In the genomic region with DNA sequence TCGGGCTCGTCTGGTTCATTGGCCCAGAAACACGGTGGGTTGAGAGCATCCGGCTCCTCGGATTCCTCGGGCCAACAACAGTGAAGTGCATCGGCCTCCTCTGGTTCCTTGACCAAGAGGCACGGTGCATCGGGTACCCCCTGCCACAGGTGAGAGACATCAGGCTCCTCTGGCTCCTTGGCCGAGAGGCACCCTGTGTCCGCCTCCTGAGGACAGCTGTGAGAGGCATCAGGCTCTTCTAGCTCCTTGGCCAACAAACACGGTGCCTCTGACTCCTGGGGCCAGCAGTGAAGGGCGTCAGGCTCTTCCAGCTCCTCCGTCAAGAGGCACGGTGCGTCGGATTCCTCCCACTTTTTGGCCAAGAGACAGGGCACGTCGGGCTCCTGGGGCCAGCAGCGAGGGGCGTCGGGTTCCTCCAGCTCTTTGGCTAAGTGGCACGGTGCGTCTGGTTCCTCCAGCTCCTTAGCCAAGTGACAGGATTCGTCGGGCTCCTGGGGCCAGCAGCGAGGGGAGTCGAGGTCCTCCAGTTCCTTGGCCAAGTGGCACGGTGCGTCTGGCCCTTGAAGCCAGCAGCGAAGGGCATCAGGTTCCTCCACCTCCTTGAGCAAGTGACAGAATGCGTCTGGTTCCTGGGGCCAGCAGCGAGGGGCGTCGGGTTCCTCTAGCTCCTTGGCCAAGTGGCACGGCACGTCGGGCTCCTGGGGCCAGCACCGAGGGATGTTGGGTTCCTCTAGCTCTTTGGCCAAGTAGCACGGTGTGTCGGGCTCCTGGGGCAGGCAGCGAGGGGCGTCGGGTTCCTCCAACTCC, we compare ENCODE assay signal across 8 mouse cellular contexts. TPM values are rescaled to one million over a fixed set of nuclear protein-coding genes. Genes with fewer than 3 reads are reported as not detected.
DNase-seq lines count a peak whose midpoint lies in the region; ATAC-seq and TF ChIP-seq lines count a peak whose summit lies in the region.

No protein-coding gene starts in this region.

- H3K9me3 ChIP-seq in kidney, embryonic 14.5 days (ENCODE audit: control insufficient read depth, low read length): no peaks in the 10 kb centered on the region
- no peaks in the 10 kb centered on the region for H3K9me3 ChIP-seq in forebrain, postnatal 0 days (ENCODE audit: low read length)
- no peaks in the 10 kb centered on the region for H3K9me3 ChIP-seq in hindbrain, embryonic 16.5 days (ENCODE audit: control insufficient read depth, low read length)
- H3K9me3 ChIP-seq in lung, postnatal 0 days (ENCODE audit: low read length): no peaks in the 10 kb centered on the region

- TF ChIP-seq EP300 in lung, postnatal 0 days (IDR thresholded peaks at IDR 0.05): no peak

- H3K9ac ChIP-seq in kidney, embryonic 14.5 days (ENCODE audit: low read depth, low read length): peak overlapping the region; percentile 85
- peak overlapping the region; percentile 96 for H3K9ac ChIP-seq in forebrain, postnatal 0 days
- peak overlapping the region; percentile 97 for H3K9ac ChIP-seq in hindbrain, embryonic 16.5 days (ENCODE audit: low read depth, low read length)
- H3K9ac ChIP-seq in lung, postnatal 0 days (replicated peaks; ENCODE audit: low read depth): peak overlapping the region; percentile 41

- no peaks in the 10 kb centered on the region for H3K27me3 ChIP-seq in kidney, embryonic 14.5 days (ENCODE audit: control insufficient read depth, insufficient read depth, low read length)
- H3K27me3 ChIP-seq in forebrain, postnatal 0 days (ENCODE audit: insufficient read depth, low read length): no peaks in the 10 kb centered on the region
- H3K27me3 ChIP-seq in hindbrain, embryonic 16.5 days (replicated peaks; ENCODE audit: control insufficient read depth, insufficient read depth, low read length): peaks cover 4% of the 10 kb centered on the region; the same call in 1 of the 2 replicates
- no peaks in the 10 kb centered on the region for H3K27me3 ChIP-seq in lung, postnatal 0 days (replicated peaks; ENCODE audit: insufficient read depth, low read length)
- H3K27me3 ChIP-seq in splenic B cell, adult 2 months (ENCODE audit: control insufficient read depth, insufficient read depth, low read length, poor library complexity, severe bottlenecking): no peaks in the 10 kb centered on the region

- peaks cover 34% of the 10 kb centered on the region for H3K4me1 ChIP-seq in kidney, embryonic 14.5 days (ENCODE audit: control insufficient read depth, insufficient read depth, low read length)
- peaks cover 20% of the 10 kb centered on the region for H3K4me1 ChIP-seq in brown adipose tissue, adult 24 weeks (ENCODE audit: control insufficient read depth, insufficient read depth, insufficient read length, low read length)
- H3K4me1 ChIP-seq in forebrain, postnatal 0 days (ENCODE audit: insufficient read depth): peaks cover 30% of the 10 kb centered on the region
- H3K4me1 ChIP-seq in hindbrain, embryonic 16.5 days (ENCODE audit: control insufficient read depth, insufficient read depth, low read depth, low read length): peaks cover 37% of the 10 kb centered on the region
- peaks cover 19% of the 10 kb centered on the region for H3K4me1 ChIP-seq in lung, postnatal 0 days (ENCODE audit: insufficient read depth, low read depth, low read length)

- H3K36me3 ChIP-seq in kidney, embryonic 14.5 days (ENCODE audit: control insufficient read depth, insufficient read depth, low read length): peaks cover 21% of the 10 kb centered on the region; the same call in 1 of the 2 replicates
- peaks cover 16% of the 10 kb centered on the region; the same call in 1 of the 2 replicates for H3K36me3 ChIP-seq in forebrain, postnatal 0 days (ENCODE audit: insufficient read depth)
- H3K36me3 ChIP-seq in hindbrain, embryonic 16.5 days (ENCODE audit: control insufficient read depth, insufficient read depth, low read length): no peaks in the 10 kb centered on the region
- H3K36me3 ChIP-seq in lung, postnatal 0 days (ENCODE audit: insufficient read depth, low read length): no peaks in the 10 kb centered on the region
- H3K36me3 ChIP-seq in splenic B cell, adult 2 months (ENCODE audit: control insufficient read depth, insufficient read depth, low read length, poor library complexity, severe bottlenecking): no peaks in the 10 kb centered on the region

- H3K27ac ChIP-seq in kidney, embryonic 14.5 days (ENCODE audit: low read depth, low read length): no peak overlapping the region
- H3K27ac ChIP-seq in brown adipose tissue, adult 24 weeks (replicated peaks; ENCODE audit: low read depth, low read length): no peak overlapping the region
- H3K27ac ChIP-seq in forebrain, postnatal 0 days (ENCODE audit: low read depth, low read length): peak overlapping the region; percentile 95
- H3K27ac ChIP-seq in hindbrain, embryonic 16.5 days (ENCODE audit: low read depth, low read length): peak overlapping the region; percentile 94
- peak overlapping the region; percentile 64 for H3K27ac ChIP-seq in lung, postnatal 0 days (ENCODE audit: low read length)

- WGBS in kidney, embryonic 14.5 days: 1% methylated on average over 44 of the region's 44 CpGs
- WGBS in forebrain, postnatal 0 days: 2% methylated on average over 44 of the region's 44 CpGs
- WGBS in hindbrain, embryonic 16.5 days: under 1% methylated on average over 42 of the region's 44 CpGs
- WGBS in lung, postnatal 0 days: under 1% methylated on average over 44 of the region's 44 CpGs

- no peak for DNase-seq in kidney, adult 11 months
- DNase-seq in forebrain, postnatal 0 days: peak; percentile 38
- peak; percentile 44 for DNase-seq in lung, postnatal 0 days (ENCODE audit: low spot score)
- DNase-seq in splenic B cell, adult 2 months (ENCODE audit: low read depth, low spot score): peak; percentile 14
- DNase-seq in layer of hippocampus, adult 9-11 months: no peak

- no peak for TF ChIP-seq CTCF in forebrain, postnatal 0 days (IDR thresholded peaks at IDR 0.05; ENCODE audit: low read depth)
- no peak for TF ChIP-seq CTCF in lung, postnatal 0 days (IDR thresholded peaks at IDR 0.05)

- peak overlapping the region; percentile 82 for H3K4me3 ChIP-seq in kidney, embryonic 14.5 days (ENCODE audit: low read length)
- H3K4me3 ChIP-seq in brown adipose tissue, adult 24 weeks (ENCODE audit: insufficient read depth, low read depth, low read length): peak overlapping the region; percentile 80
- peak overlapping the region; percentile 87 for H3K4me3 ChIP-seq in forebrain, postnatal 0 days (ENCODE audit: low read depth, low read length)
- H3K4me3 ChIP-seq in hindbrain, embryonic 16.5 days (ENCODE audit: low read length): peak overlapping the region; percentile 82
- H3K4me3 ChIP-seq in lung, postnatal 0 days (ENCODE audit: low read depth, low read length): peak overlapping the region; percentile 67

- peak; percentile 25; the same call in 1 of the 2 replicates for ATAC-seq in kidney, embryonic 14.5 days (ENCODE audit: low FRiP score, low TSS enrichment)
- no peak; the same call in 1 of the 2 replicates for ATAC-seq in forebrain, postnatal 0 days
- peak; percentile 17; the same call in 1 of the 2 replicates for ATAC-seq in hindbrain, embryonic 16.5 days
- peak; percentile 23 for ATAC-seq in lung, postnatal 0 days

- H3K4me2 ChIP-seq in kidney, embryonic 14.5 days (replicated peaks; ENCODE audit: low read depth, low read length): peak overlapping the region; percentile 97
- H3K4me2 ChIP-seq in forebrain, postnatal 0 days (ENCODE audit: low read depth): peak overlapping the region; percentile 99
- H3K4me2 ChIP-seq in hindbrain, embryonic 16.5 days (ENCODE audit: low read length): peak overlapping the region; percentile 97
- peak overlapping the region; percentile 92 for H3K4me2 ChIP-seq in lung, postnatal 0 days (replicated peaks; ENCODE audit: low read depth, low read length)

RNA-seq across cellular contexts. Expression of gene Rab11fip3, which starts 1.1 kb away (rescaled TPM):
- 15.0 and 24.2 TPM in 2 replicates for polyA plus RNA-seq in kidney, embryonic 14.5 days (2014; fragmentation: Nextera tagmentation; extraction: Ambion mirVana)
- 5.3 and 5.7 TPM in 2 replicates for polyA plus RNA-seq in brown adipose tissue, adult 24 weeks (2012; ENCODE audit: insufficient read depth, insufficient read length, missing spikeins)
- 21.5 and 30.0 TPM in 2 replicates for total RNA-seq in forebrain, postnatal 0 days (2014; rRNA removed)
- polyA plus RNA-seq in forebrain, postnatal 0 days (2015; fragmentation: Nextera tagmentation; extraction: Ambion mirVana): 11.6 and 15.4 TPM in 2 replicates
- polyA plus RNA-seq in hindbrain, embryonic 16.5 days (2015; fragmentation: Nextera tagmentation; extraction: Ambion mirVana): 12.8 and 23.0 TPM in 2 replicates
- polyA plus RNA-seq in lung, postnatal 0 days (2015; fragmentation: Nextera tagmentation; extraction: Ambion mirVana): 7.2 and 9.3 TPM in 2 replicates

RNA-seq across cellular contexts. Expression of gene Decr2, which starts 21.9 kb away (rescaled TPM):
- 24.6 and 35.1 TPM in 2 replicates for polyA plus RNA-seq in kidney, embryonic 14.5 days (2014; fragmentation: Nextera tagmentation; extraction: Ambion mirVana)
- polyA plus RNA-seq in brown adipose tissue, adult 24 weeks (2012; ENCODE audit: insufficient read depth, insufficient read length, missing spikeins): 48.4 and 53.1 TPM in 2 replicates
- total RNA-seq in forebrain, postnatal 0 days (2014; rRNA removed): 32.7 and 41.1 TPM in 2 replicates
- 29.5 and 35.3 TPM in 2 replicates for polyA plus RNA-seq in forebrain, postnatal 0 days (2015; fragmentation: Nextera tagmentation; extraction: Ambion mirVana)
- polyA plus RNA-seq in hindbrain, embryonic 16.5 days (2015; fragmentation: Nextera tagmentation; extraction: Ambion mirVana): 45.6 and 45.7 TPM in 2 replicates
- polyA plus RNA-seq in lung, postnatal 0 days (2015; fragmentation: Nextera tagmentation; extraction: Ambion mirVana): 18.7 and 23.8 TPM in 2 replicates

RNA-seq across cellular contexts. Expression of gene Nme4, which starts 27.2 kb away (rescaled TPM):
- polyA plus RNA-seq in kidney, embryonic 14.5 days (2014; fragmentation: Nextera tagmentation; extraction: Ambion mirVana): 107 and 146 TPM in 2 replicates
- polyA plus RNA-seq in brown adipose tissue, adult 24 weeks (2012; ENCODE audit: insufficient read depth, insufficient read length, missing spikeins): 1.9 and 5.5 TPM in 2 replicates
- total RNA-seq in forebrain, postnatal 0 days (2014; rRNA removed): 9.5 and 16.0 TPM in 2 replicates
- polyA plus RNA-seq in forebrain, postnatal 0 days (2015; fragmentation: Nextera tagmentation; extraction: Ambion mirVana): 11.4 and 12.9 TPM in 2 replicates
- polyA plus RNA-seq in hindbrain, embryonic 16.5 days (2015; fragmentation: Nextera tagmentation; extraction: Ambion mirVana): 22.9 and 23.2 TPM in 2 replicates
- 8.5 and 9.2 TPM in 2 replicates for polyA plus RNA-seq in lung, postnatal 0 days (2015; fragmentation: Nextera tagmentation; extraction: Ambion mirVana)

RNA-seq across cellular contexts. Expression of gene Tmem8, which starts 44.9 kb away (rescaled TPM):
- 2.5 and 2.6 TPM in 2 replicates for polyA plus RNA-seq in kidney, embryonic 14.5 days (2014; fragmentation: Nextera tagmentation; extraction: Ambion mirVana)
- 3.0 and 5.1 TPM in 2 replicates for polyA plus RNA-seq in brown adipose tissue, adult 24 weeks (2012; ENCODE audit: insufficient read depth, insufficient read length, missing spikeins)
- 2.8 and 4.3 TPM in 2 replicates for total RNA-seq in forebrain, postnatal 0 days (2014; rRNA removed)
- polyA plus RNA-seq in forebrain, postnatal 0 days (2015; fragmentation: Nextera tagmentation; extraction: Ambion mirVana): 2.4 and 2.5 TPM in 2 replicates
- 4.0 and 4.2 TPM in 2 replicates for polyA plus RNA-seq in hindbrain, embryonic 16.5 days (2015; fragmentation: Nextera tagmentation; extraction: Ambion mirVana)
- 7.9 and 9.1 TPM in 2 replicates for polyA plus RNA-seq in lung, postnatal 0 days (2015; fragmentation: Nextera tagmentation; extraction: Ambion mirVana)

RNA-seq across cellular contexts. Expression of gene Mrpl28, which starts 55.1 kb away (rescaled TPM):
- polyA plus RNA-seq in kidney, embryonic 14.5 days (2014; fragmentation: Nextera tagmentation; extraction: Ambion mirVana): 225 and 241 TPM in 2 replicates
- polyA plus RNA-seq in brown adipose tissue, adult 24 weeks (2012; ENCODE audit: insufficient read depth, insufficient read length, missing spikeins): 126 and 135 TPM in 2 replicates
- 116 and 166 TPM in 2 replicates for total RNA-seq in forebrain, postnatal 0 days (2014; rRNA removed)
- 182 and 189 TPM in 2 replicates for polyA plus RNA-seq in forebrain, postnatal 0 days (2015; fragmentation: Nextera tagmentation; extraction: Ambion mirVana)
- 188 and 195 TPM in 2 replicates for polyA plus RNA-seq in hindbrain, embryonic 16.5 days (2015; fragmentation: Nextera tagmentation; extraction: Ambion mirVana)
- 109 and 110 TPM in 2 replicates for polyA plus RNA-seq in lung, postnatal 0 days (2015; fragmentation: Nextera tagmentation; extraction: Ambion mirVana)

Comparison
In these comparisons a context has a peak if more than half of its experiments do, and no peak if none do; other contexts are left out.
1. H3K27ac ChIP-seq: peak in forebrain, postnatal 0 days (single experiment), hindbrain, embryonic 16.5 days (single experiment) and lung, postnatal 0 days (single experiment); none in kidney, embryonic 14.5 days (single experiment) and brown adipose tissue, adult 24 weeks (single experiment).
2. H3K9ac ChIP-seq: peak in every context shown above with its lines; median percentile 97 in hindbrain, embryonic 16.5 days; 96 in forebrain, postnatal 0 days; 85 in kidney, embryonic 14.5 days; 41 in lung, postnatal 0 days.
3. DNase-seq: peak in forebrain, postnatal 0 days (single experiment), lung, postnatal 0 days (single experiment) and splenic B cell, adult 2 months (single experiment); none in kidney, adult 11 months (single experiment) and layer of hippocampus, adult 9-11 months (single experiment).
4. Peak in every context shown above with its lines, with median percentiles within 50 percentile points of each other: H3K4me2 ChIP-seq and H3K4me3 ChIP-seq.